Mouse (Mus musculus) cerebellum, postnatal 36 days (tissue): ENCODE data around the gene Slc25a33.
"Not testable (repeated sequence)": the region's sequence is repeated elsewhere in the genome, so short reads cannot be mapped to it uniquely, and the experiment has no call there.

Source experiments
- DNase-seq, 2 experiments: peaks; one replicate each; pipeline ENCODE4 v3.0.0; 2021 to 2022; ENCODE audit warnings: mixed read lengths in 2 of 2

Slc25a33 gene

GRCm38 (mm10) chr4:149793156-149794009, 19.3 kb upstream of the Slc25a33 start:
- peak in 1 of 2 experiments; percentile 33 for DNase-seq

- DNase-seq: no peak
These were observed 18.2 kb upstream of the Slc25a33 start for GRCm38 (mm10) chr4:149792159-149792800.

GRCm38 (mm10) chr4:149791470-149791869, 17.4 kb upstream of the Slc25a33 start:
- DNase-seq: no peak

GRCm38 (mm10) chr4:149790969-149791368, 16.9 kb upstream of the Slc25a33 start:
- no peak for DNase-seq

- no peak for DNase-seq
These were observed 16.5 kb upstream of the Slc25a33 start for GRCm38 (mm10) chr4:149790546-149790945.

GRCm38 (mm10) chr4:149789421-149790194, 15.5 kb upstream of the Slc25a33 start:
- no peak for DNase-seq

- DNase-seq: no peak
These were observed 10.8 kb upstream of the Slc25a33 start for GRCm38 (mm10) chr4:149784901-149785300.

GRCm38 (mm10) chr4:149784371-149784770, 10.3 kb upstream of the Slc25a33 start:
- DNase-seq: no peak

- DNase-seq: no peak
These were observed 8.9 kb upstream of the Slc25a33 start for GRCm38 (mm10) chr4:149782975-149783374.

- DNase-seq: no peak
These were observed 6.7 kb upstream of the Slc25a33 start for GRCm38 (mm10) chr4:149780565-149781356.

GRCm38 (mm10) chr4:149779966-149780365, 5.9 kb upstream of the Slc25a33 start:
- DNase-seq: no peak

- DNase-seq: no peak
These were observed 3.0 kb upstream of the Slc25a33 start for GRCm38 (mm10) chr4:149777126-149777525.

- no peak for DNase-seq
These were observed 1.8 kb upstream of the Slc25a33 start for GRCm38 (mm10) chr4:149775760-149776362.

- DNase-seq: peak; percentile 34 to 39
These were observed 1.3 kb upstream of the Slc25a33 start for GRCm38 (mm10) chr4:149775330-149775729.

- peak in 1 of 2 experiments; percentile 61 for DNase-seq
These were observed 526 bp downstream of the Slc25a33 start for GRCm38 (mm10) chr4:149773408-149774093.

- DNase-seq: peak; percentile 46 to 47
These were observed 1.7 kb downstream of the Slc25a33 start for GRCm38 (mm10) chr4:149772394-149772793.

- DNase-seq: no peak
These were observed 8.9 kb downstream of the Slc25a33 start for GRCm38 (mm10) chr4:149765201-149765600.

GRCm38 (mm10) chr4:149763335-149763734, 10.7 kb downstream of the Slc25a33 start:
- no peak for DNase-seq

GRCm38 (mm10) chr4:149759517-149759916, 14.6 kb downstream of the Slc25a33 start:
- DNase-seq: no peak

GRCm38 (mm10) chr4:149758423-149758822, 15.7 kb downstream of the Slc25a33 start:
- no peak for DNase-seq

GRCm38 (mm10) chr4:149756546-149756945, 17.5 kb downstream of the Slc25a33 start:
- DNase-seq: not testable (repeated sequence)
